Mouse (Mus musculus) natural killer cell, adult 2 months (primary cell): ENCODE results near the gene Hk1.

Experiments
- DNase-seq, 2 experiments: peaks; one replicate each; pipeline ENCODE4 v3.0.0; 2022; ENCODE audit warnings: low spot score in 2 of 2

The Hk1 gene

DNA sequence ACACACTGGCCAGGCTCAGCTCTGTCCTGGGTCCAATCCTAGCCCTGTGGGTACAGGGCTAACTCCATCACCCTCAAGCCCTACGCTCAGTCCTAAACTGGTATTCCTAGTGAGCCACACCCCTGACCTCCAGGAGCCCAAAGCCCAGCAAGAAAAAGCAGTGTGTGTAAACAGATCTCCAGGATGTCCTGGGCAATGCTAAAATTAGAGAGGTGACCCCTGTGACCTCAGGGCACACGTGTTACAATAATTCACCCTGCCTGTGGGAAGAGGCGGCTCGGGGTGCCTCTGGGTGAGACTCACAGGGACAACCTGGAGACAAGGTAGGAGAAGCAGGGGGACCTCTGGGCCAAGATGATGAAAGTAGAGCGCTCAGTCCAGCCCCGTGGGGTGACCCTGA, 155.5 kb downstream of the Hk1 start:
- DNase-seq = no peak

DNA sequence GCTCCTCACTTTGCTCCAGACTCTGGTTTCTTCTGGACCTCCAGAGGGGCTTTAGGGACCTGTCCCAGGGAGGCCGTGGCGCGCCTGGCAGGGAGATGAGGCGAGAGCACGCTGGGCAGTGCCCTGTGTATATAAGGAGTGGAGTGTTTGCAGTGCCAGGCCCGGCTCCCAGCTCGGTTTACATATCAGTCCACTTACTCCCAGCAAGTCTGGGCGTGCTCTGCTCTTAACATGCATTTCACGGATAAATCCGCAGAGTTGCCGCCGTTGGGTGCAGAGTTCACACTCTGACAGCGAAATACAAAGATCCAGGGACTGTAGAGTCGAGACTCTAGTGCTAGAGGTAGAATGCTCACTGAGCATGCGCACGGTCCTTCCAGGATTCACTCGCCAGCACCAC, 156.9 kb downstream of the Hk1 start:
- DNase-seq = no peak

DNA sequence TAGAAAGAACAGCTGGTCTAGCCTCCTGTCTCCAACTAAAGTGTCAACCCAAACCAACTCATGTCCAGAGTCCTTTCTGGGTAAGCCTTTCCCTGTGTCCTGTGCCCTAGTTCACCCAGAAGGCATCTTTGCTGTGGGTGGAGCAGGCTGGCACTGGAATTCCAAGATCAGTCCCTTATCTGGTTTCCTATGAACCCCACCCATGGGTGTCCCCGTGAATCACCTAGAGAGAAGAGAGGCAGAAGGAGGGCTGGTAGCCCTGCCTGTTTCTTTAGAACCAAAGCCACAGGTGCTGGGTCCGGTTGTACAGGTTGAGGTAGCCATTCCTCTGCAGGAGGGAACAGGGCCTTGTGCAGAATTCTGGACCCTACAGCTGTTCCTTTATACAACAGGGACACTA, 158.1 kb downstream of the Hk1 start:
- no peak for DNase-seq

DNA sequence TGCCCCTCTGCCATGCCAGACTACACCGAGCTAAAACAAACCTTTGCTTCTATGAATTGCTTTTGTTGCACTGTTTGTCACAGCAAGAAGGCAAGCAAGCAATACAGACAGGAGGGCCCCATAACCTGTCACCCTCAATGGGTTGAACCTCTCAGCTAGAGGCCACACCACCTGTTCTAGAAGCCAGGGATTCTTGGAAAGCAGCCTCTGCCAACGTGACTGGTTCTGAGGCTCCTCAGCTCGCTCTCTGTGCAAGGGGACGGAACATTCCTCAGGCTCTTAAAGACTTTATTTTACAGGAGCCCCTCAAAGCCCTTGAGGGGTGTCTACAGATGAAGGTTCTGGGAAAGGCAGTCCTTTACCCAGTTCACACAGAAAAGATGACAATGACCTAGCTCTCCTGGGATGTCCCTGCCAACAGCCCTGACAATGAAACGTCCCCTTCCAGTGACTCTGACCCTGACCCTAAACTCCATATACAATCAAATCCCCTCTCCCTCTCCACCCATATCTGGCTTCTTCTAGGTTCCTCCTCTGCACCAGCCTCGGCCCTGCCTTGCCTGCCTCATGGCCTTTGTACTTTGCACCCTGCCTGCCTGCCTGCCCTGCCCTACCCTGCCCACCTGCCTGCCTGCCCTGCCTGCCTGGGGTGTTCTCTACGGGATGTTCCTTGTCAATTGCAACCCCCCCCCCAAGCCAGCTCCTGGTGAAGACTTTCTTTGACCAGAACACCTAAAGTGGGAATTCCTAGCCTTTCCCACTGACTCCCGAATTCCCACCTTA, 158.8 kb downstream of the Hk1 start:
- no peak for DNase-seq
